Mouse (Mus musculus) ES-E14 (cell line): ENCODE data around the gene Galnt17.

Source experiments
- CHD2 ChIP-seq: IDR thresholded peaks from 2 replicates; pipeline ENCODE4 v1.6.1; 2014; ENCODE audit warnings: mild to moderate bottlenecking, low read depth, low read length, inconsistent platforms
- HCFC1 ChIP-seq: IDR thresholded peaks from 2 replicates; pipeline ENCODE4 v1.6.1; 2012; ENCODE audit warnings: low read length, inconsistent platforms, borderline replicate concordance; ENCODE audit not compliant: insufficient read depth
- MAFK ChIP-seq: IDR thresholded peaks from 2 replicates; pipeline ENCODE4 v1.6.1; 2014; ENCODE audit warnings: mild to moderate bottlenecking, low read depth, low read length, inconsistent platforms; ENCODE audit not compliant: insufficient read depth
- ZC3H11A ChIP-seq: IDR thresholded peaks from 2 replicates; pipeline ENCODE4 v1.6.1; 2012; ENCODE audit warnings: low read depth, mild to moderate bottlenecking, inconsistent platforms, low read length, borderline replicate concordance

DNA sequence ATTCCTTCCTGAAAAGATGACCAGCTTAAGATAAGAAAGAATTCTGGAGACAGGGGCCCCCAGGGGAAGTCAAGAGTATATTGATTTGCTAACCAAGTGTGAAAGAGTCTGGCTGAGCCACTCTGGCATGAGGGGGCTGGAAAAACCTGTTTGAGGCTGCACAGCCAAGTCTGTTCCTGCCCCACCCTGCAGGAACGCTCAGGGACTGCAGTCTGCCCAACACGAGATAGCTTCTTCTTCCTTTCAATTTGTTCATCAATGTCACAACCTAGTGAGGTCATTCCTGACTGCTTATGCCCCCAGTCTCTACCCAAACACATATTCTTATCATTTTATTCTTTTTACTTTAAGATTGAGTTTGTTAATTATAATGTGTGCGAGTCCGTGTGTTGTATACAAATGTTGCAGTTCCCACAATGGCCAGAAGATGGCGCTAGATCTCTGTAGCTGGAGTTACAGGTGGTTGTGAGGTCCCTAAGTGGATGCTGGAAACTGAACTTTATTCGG lies 357.4 kb downstream of the Galnt17 start:
- TF ChIP-seq CHD2, result no peak
- no peak for TF ChIP-seq HCFC1
- TF ChIP-seq ZC3H11A, result 0 out of 2 replicates have a peak, but pooled peaks have one; percentile 22
- TF ChIP-seq MAFK, result no peak
